Mouse (Mus musculus): ENCODE data around the gene Kif26b. TPM values are rescaled to one million over a fixed set of nuclear protein-coding genes. Genes with fewer than 3 reads are reported as not detected.

Kif26b gene
- total RNA-seq, 2 experiments from 2014 or later = 1.9 to 3.5 TPM

- intact Hi-C loops (cut with DNase I) = loop anchor here (10.0 kb wide), 1 partner anchor 458 kb away; no protein-coding TSS in a partner anchor
- DNase-seq = no peak
- Histone ChIP-seq H3K27ac (no peak overlapping the region), H3K4me3 (no peak overlapping the region)
- no peak for TF ChIP-seq CTCF (IDR thresholded peaks at IDR 0.05)
Measured at GRCm38 (mm10) chr1:178686881-178687280, 158.0 kb downstream of the Kif26b start.

GRCm38 (mm10) chr1:178689512-178689911 lies 160.6 kb downstream of the Kif26b start:
- Histone ChIP-seq H3K27ac (no peak overlapping the region), H3K4me3 (no peak overlapping the region)
- no peak for DNase-seq
- intact Hi-C loops (cut with DNase I) = loop anchor here (10.0 kb wide), 1 partner anchor 455 kb away; no protein-coding TSS in a partner anchor
- peak; percentile 38 for TF ChIP-seq CTCF (IDR thresholded peaks at IDR 0.05)

- no peak overlapping the region for H3K4me3 ChIP-seq
- no peak for DNase-seq
- intact Hi-C loops (cut with DNase I) = no loop called here
- no peak overlapping the region for H3K27ac ChIP-seq
- no peak for TF ChIP-seq CTCF (IDR thresholded peaks at IDR 0.05)
Measured at GRCm38 (mm10) chr1:178691679-178692078, 162.8 kb downstream of the Kif26b start.

- no peak for TF ChIP-seq CTCF (IDR thresholded peaks at IDR 0.05)
- no peak for DNase-seq
- intact Hi-C loops (cut with DNase I) = no loop called here
- Histone ChIP-seq H3K27ac (no peak overlapping the region), H3K4me3 (no peak overlapping the region)
Measured at GRCm38 (mm10) chr1:178700102-178700501, 171.2 kb downstream of the Kif26b start.

- Histone ChIP-seq H3K27ac (no peak overlapping the region), H3K4me3 (no peak overlapping the region)
- DNase-seq = no peak
- TF ChIP-seq CTCF (IDR thresholded peaks at IDR 0.05) = no peak
- intact Hi-C loops (cut with DNase I) = no loop called here
Measured at GRCm38 (mm10) chr1:178703496-178703895, 174.6 kb downstream of the Kif26b start.

DNA sequence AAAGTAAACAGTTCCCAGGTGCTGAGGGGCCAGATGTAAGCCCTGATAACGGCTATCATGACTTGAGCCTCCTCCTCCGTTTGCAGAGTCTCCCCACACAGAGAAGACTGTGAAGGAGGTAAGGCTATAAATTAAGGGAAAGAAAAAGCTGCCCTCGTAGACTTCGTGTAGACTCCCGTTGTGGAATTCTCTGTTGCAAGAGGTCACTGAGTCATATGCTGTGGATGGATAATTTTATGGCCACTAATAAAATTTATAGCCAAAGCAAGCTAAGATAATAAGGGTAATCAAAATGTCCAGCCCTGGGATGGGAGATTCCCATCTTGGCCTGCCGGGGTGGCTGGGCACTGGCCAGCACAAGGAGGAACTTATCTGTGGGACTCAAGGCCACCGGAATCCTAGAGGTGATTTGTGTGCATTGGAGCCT lies 179.0 kb downstream of the Kif26b start:
- DNase-seq = no peak
- no peak overlapping the region for H3K4me3 ChIP-seq
- no peak for TF ChIP-seq CTCF (IDR thresholded peaks at IDR 0.05)
- no peak overlapping the region for H3K27ac ChIP-seq
- intact Hi-C loops (cut with DNase I) = no loop called here

DNA sequence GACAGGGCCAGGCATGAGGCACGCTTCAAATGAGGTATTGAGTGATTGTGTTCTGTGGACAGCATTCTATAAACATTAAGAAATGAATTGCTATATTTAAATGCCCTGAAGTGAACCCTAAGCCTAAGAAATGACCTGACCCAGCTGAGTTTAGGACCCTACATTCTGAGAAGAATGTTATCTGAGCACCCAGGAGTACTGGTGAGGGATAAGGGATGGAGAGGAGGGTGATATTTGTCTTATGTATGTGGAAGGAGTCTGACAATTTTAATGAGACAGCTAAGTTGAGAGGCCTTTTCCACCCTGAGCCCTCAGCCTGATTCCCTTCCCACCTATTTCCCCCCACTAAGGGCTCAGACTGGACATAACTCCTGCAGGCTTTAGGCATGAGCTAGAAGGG lies 179.4 kb downstream of the Kif26b start:
- intact Hi-C loops (cut with DNase I) = no loop called here
- TF ChIP-seq CTCF (IDR thresholded peaks at IDR 0.05) = no peak

GRCm38 (mm10) chr1:178712189-178712873 lies 183.4 kb downstream of the Kif26b start:
- Histone ChIP-seq H3K4me3 (no peak overlapping the region), H3K27ac (no peak overlapping the region)
- no peak for DNase-seq
- TF ChIP-seq CTCF (IDR thresholded peaks at IDR 0.05) = no peak
- intact Hi-C loops (cut with DNase I) = no loop called here

More for the DNA sequence above, 179.4 kb downstream of the Kif26b start:
- no peak overlapping the region for H3K27ac ChIP-seq
- no peak for DNase-seq
- no peak overlapping the region for H3K4me3 ChIP-seq

DNA sequence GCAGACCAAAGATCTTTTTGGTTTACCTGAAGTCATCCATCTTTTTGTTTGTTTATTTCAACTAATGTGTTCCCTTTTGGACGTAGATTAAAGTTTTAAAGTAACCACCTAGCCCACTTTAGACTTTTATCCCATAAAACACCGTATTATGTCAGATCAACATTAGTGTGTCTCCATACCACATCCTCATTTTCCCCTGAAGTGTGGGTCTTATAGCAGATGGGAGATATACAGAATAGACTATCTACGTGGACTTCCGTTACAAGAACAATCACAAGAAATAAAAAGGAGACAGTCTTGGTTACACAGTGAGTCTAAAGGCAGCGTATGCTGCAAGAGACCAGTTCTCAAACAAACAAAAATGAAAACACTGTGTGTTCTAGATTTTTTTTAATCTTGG lies 185.3 kb downstream of the Kif26b start:
- H3K4me3 ChIP-seq = no peak overlapping the region
- no peak for DNase-seq
- no peak overlapping the region for H3K27ac ChIP-seq
- no peak for TF ChIP-seq CTCF (IDR thresholded peaks at IDR 0.05)
- intact Hi-C loops (cut with DNase I) = no loop called here

- intact Hi-C loops (cut with DNase I) = no loop called here
- DNase-seq = no peak
- TF ChIP-seq CTCF (IDR thresholded peaks at IDR 0.05) = no peak
- H3K4me3 ChIP-seq = no peak overlapping the region
- H3K27ac ChIP-seq = no peak overlapping the region
Measured at GRCm38 (mm10) chr1:178716411-178716810, 187.5 kb downstream of the Kif26b start.

DNA sequence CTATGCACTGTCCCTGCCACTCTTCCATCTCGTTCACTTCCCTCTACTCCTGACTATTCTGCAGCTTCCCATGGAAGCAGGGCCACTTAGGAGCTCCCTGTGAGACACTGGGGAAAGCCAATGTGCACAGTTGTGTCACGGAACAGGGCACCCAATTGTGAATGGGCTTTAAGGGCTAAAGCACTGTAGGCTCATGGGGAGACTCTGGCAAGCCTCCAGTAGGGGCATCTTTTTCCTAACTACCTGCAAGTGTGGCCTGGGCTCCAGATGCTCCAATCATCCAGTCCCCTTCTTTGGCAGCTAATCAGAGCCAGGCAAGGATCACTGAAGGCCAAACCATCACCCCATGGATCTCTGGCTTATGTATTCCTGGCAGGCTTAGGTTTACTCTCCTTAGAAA lies 191.9 kb downstream of the Kif26b start:
- TF ChIP-seq CTCF (IDR thresholded peaks at IDR 0.05) = no peak
- no peak overlapping the region for H3K27ac ChIP-seq
- H3K4me3 ChIP-seq = no peak overlapping the region
- intact Hi-C loops (cut with DNase I) = no loop called here
- DNase-seq = no peak

GRCm38 (mm10) chr1:178722793-178723192 lies 193.9 kb downstream of the Kif26b start:
- no peak for TF ChIP-seq CTCF (IDR thresholded peaks at IDR 0.05)
- Histone ChIP-seq H3K27ac (no peak overlapping the region), H3K4me3 (no peak overlapping the region)
- DNase-seq = no peak
- intact Hi-C loops (cut with DNase I) = no loop called here

GRCm38 (mm10) chr1:178725536-178725935 lies 196.6 kb downstream of the Kif26b start:
- Histone ChIP-seq H3K27ac (no peak overlapping the region), H3K4me3 (no peak overlapping the region)
- TF ChIP-seq CTCF (IDR thresholded peaks at IDR 0.05) = no peak
- intact Hi-C loops (cut with DNase I) = no loop called here
- no peak for DNase-seq

DNA sequence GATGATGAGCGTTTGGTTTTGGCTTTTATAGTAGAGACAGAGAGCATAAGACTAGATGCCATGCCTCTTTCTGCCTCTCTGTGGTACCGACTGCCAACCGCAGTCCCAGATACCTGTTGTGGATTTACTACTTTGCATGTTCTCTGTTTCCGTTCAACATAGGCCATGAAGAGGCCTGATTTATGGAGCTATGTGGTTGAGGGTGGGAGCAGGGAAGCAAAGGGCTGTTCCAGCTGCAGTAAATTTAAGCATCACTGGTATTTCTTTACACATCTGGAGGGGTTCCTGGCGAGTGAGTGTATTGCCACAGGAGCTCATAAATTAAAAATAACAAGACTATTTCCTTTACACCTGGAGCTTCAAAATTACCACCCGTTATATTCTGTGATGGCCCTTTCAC lies 199.3 kb downstream of the Kif26b start:
- Histone ChIP-seq H3K4me3 (no peak overlapping the region), H3K27ac (no peak overlapping the region)
- DNase-seq = no peak
- no peak for TF ChIP-seq CTCF (IDR thresholded peaks at IDR 0.05)
- intact Hi-C loops (cut with DNase I) = no loop called here

Data from gastrocnemius, adult 2 months (tissue).